25 mouse cellular contexts compared by ENCODE assay signal in genomic region chr3:127131048-127131447, GRCm38 (mm10).
DNase-seq lines count a peak whose midpoint lies in the region; ATAC-seq and TF ChIP-seq lines count a peak whose summit lies in the region.
"Had no signal": no experiment of that assay in that cellular context is flagged by ENCODE, and none has a peak within 500 bp of the region (broad histone marks: within the 10 kb centered on the region; RNA-seq: fewer than 3 reads in every experiment).

No protein-coding gene starts in this region.

- intact Hi-C loops in left cerebral cortex, postnatal 14 days (cut with DNase I), result no loop called here

- H3K4me3 ChIP-seq in intestine, embryonic 16.5 days (ENCODE audit: low read length), result no peak overlapping the region
- H3K4me3 ChIP-seq in intestine, postnatal 0 days (ENCODE audit: low read depth, low read length), result no peak overlapping the region
- no peak overlapping the region for H3K4me3 ChIP-seq in kidney, embryonic 15.5 days (replicated peaks)
- no peak overlapping the region for H3K4me3 ChIP-seq in kidney, embryonic 14.5 days (ENCODE audit: low read length)
- H3K4me3 ChIP-seq in limb, embryonic 13.5 days, result no peak overlapping the region
- no peak overlapping the region for H3K4me3 ChIP-seq in limb, embryonic 10.5 days
- H3K4me3 ChIP-seq in limb, embryonic 14.5 days (replicated peaks; ENCODE audit: low read length), result no peak overlapping the region
- H3K4me3 ChIP-seq: embryonic facial prominence, embryonic 15.5 days; forebrain, embryonic 12.5 days; forebrain, embryonic 15.5 days; gastrocnemius, adult 2 months; hindbrain, embryonic 12.5 days; hindbrain, embryonic 15.5 days had no signal

- H3K36me3 ChIP-seq in intestine, embryonic 16.5 days (ENCODE audit: control insufficient read depth, insufficient read depth, low read length), result no peaks in the 10 kb centered on the region
- no peaks in the 10 kb centered on the region for H3K36me3 ChIP-seq in intestine, postnatal 0 days (ENCODE audit: control insufficient read depth, insufficient read depth)
- no peaks in the 10 kb centered on the region for H3K36me3 ChIP-seq in kidney, embryonic 15.5 days
- H3K36me3 ChIP-seq in kidney, embryonic 14.5 days (ENCODE audit: control insufficient read depth, insufficient read depth, low read length), result no peaks in the 10 kb centered on the region
- H3K36me3 ChIP-seq in limb, embryonic 13.5 days, result no peaks in the 10 kb centered on the region
- H3K36me3 ChIP-seq in limb, embryonic 10.5 days, result no peaks in the 10 kb centered on the region
- H3K36me3 ChIP-seq in limb, embryonic 14.5 days (ENCODE audit: control insufficient read depth, insufficient read depth, low read length), result no peaks in the 10 kb centered on the region
- H3K36me3 ChIP-seq: embryonic facial prominence, embryonic 15.5 days; forebrain, embryonic 12.5 days; forebrain, embryonic 15.5 days; hindbrain, embryonic 12.5 days; hindbrain, embryonic 15.5 days had no signal

- TF ChIP-seq POLR2A in limb, embryonic 14.5 days (IDR thresholded peaks at IDR 0.05; ENCODE audit: borderline replicate concordance, extremely low read depth, insufficient read depth, insufficient read length), result no peak

- H3K27me3 ChIP-seq in intestine, embryonic 16.5 days (replicated peaks; ENCODE audit: control insufficient read depth, insufficient read depth, low read length), result no peaks in the 10 kb centered on the region
- no peaks in the 10 kb centered on the region for H3K27me3 ChIP-seq in intestine, postnatal 0 days (replicated peaks; ENCODE audit: control insufficient read depth, insufficient read depth, low read length)
- H3K27me3 ChIP-seq in kidney, embryonic 15.5 days, result no peaks in the 10 kb centered on the region
- H3K27me3 ChIP-seq in kidney, embryonic 14.5 days (ENCODE audit: control insufficient read depth, insufficient read depth, low read length), result no peaks in the 10 kb centered on the region
- H3K27me3 ChIP-seq in limb, embryonic 13.5 days, result no peaks in the 10 kb centered on the region
- H3K27me3 ChIP-seq in limb, embryonic 10.5 days (ENCODE audit: low read depth, poor library complexity, severe bottlenecking), result no peaks in the 10 kb centered on the region
- H3K27me3 ChIP-seq in limb, embryonic 14.5 days (ENCODE audit: control insufficient read depth, insufficient read depth, low read length), result no peaks in the 10 kb centered on the region
- H3K27me3 ChIP-seq: embryonic facial prominence, embryonic 15.5 days; forebrain, embryonic 12.5 days; forebrain, embryonic 15.5 days; hindbrain, embryonic 12.5 days; hindbrain, embryonic 15.5 days had no signal

- no peaks in the 10 kb centered on the region for H3K9me3 ChIP-seq in intestine, embryonic 16.5 days (ENCODE audit: control insufficient read depth, low read length)
- H3K9me3 ChIP-seq in intestine, postnatal 0 days (ENCODE audit: control insufficient read depth), result no peaks in the 10 kb centered on the region
- no peaks in the 10 kb centered on the region for H3K9me3 ChIP-seq in kidney, embryonic 15.5 days (replicated peaks)
- no peaks in the 10 kb centered on the region for H3K9me3 ChIP-seq in kidney, embryonic 14.5 days (ENCODE audit: control insufficient read depth, low read length)
- H3K9me3 ChIP-seq in limb, embryonic 13.5 days, result no peaks in the 10 kb centered on the region
- no peaks in the 10 kb centered on the region for H3K9me3 ChIP-seq in limb, embryonic 10.5 days (replicated peaks)
- no peaks in the 10 kb centered on the region for H3K9me3 ChIP-seq in limb, embryonic 14.5 days (ENCODE audit: control insufficient read depth, low read length)
- H3K9me3 ChIP-seq: embryonic facial prominence, embryonic 15.5 days; forebrain, embryonic 12.5 days; forebrain, embryonic 15.5 days; hindbrain, embryonic 12.5 days; hindbrain, embryonic 15.5 days had no signal

- TF ChIP-seq CTCF in intestine, postnatal 0 days (IDR thresholded peaks at IDR 0.05; ENCODE audit: low read depth), result no peak

- no peak overlapping the region for H3K27ac ChIP-seq in intestine, embryonic 16.5 days (ENCODE audit: low read length)
- H3K27ac ChIP-seq in intestine, postnatal 0 days (ENCODE audit: low read depth, low read length), result no peak overlapping the region
- H3K27ac ChIP-seq in kidney, embryonic 15.5 days, result no peak overlapping the region
- no peak overlapping the region for H3K27ac ChIP-seq in kidney, embryonic 14.5 days (ENCODE audit: low read depth, low read length)
- no peak overlapping the region for H3K27ac ChIP-seq in limb, embryonic 13.5 days
- no peak overlapping the region for H3K27ac ChIP-seq in limb, embryonic 10.5 days
- H3K27ac ChIP-seq in limb, embryonic 14.5 days (replicated peaks; ENCODE audit: low read depth, low read length), result no peak overlapping the region
- H3K27ac ChIP-seq: embryonic facial prominence, embryonic 15.5 days; forebrain, embryonic 12.5 days; forebrain, embryonic 15.5 days; gastrocnemius, adult 2 months; hindbrain, embryonic 12.5 days; hindbrain, embryonic 15.5 days had no signal

- no peak overlapping the region for H3K9ac ChIP-seq in intestine, embryonic 16.5 days (ENCODE audit: low read depth, low read length)
- no peak overlapping the region for H3K9ac ChIP-seq in intestine, postnatal 0 days (ENCODE audit: low read depth, low read length)
- no peak overlapping the region for H3K9ac ChIP-seq in kidney, embryonic 15.5 days
- no peak overlapping the region for H3K9ac ChIP-seq in kidney, embryonic 14.5 days (ENCODE audit: low read depth, low read length)
- H3K9ac ChIP-seq in limb, embryonic 13.5 days, result no peak overlapping the region
- no peak overlapping the region for H3K9ac ChIP-seq in limb, embryonic 14.5 days (ENCODE audit: low read depth, low read length, severe bottlenecking)
- H3K9ac ChIP-seq: embryonic facial prominence, embryonic 15.5 days; forebrain, embryonic 12.5 days; forebrain, embryonic 15.5 days; hindbrain, embryonic 12.5 days; hindbrain, embryonic 15.5 days had no signal

- 0 out of 2 replicates have a peak, but pooled peaks have one; percentile 32 for ATAC-seq in intestine, embryonic 16.5 days
- ATAC-seq in intestine, postnatal 0 days, result no peak
- peak; percentile 59; the same call in 1 of the 2 replicates for ATAC-seq in kidney, embryonic 15.5 days (replicated peaks; ENCODE audit: low FRiP score)
- no peak for ATAC-seq in kidney, embryonic 14.5 days (ENCODE audit: low FRiP score, low TSS enrichment)
- ATAC-seq in limb, embryonic 13.5 days (ENCODE audit: low FRiP score, low read depth), result 0 out of 2 replicates have a peak, but pooled peaks have one; percentile 42
- peak; percentile 57; the same call in 1 of the 2 replicates for ATAC-seq in limb, embryonic 14.5 days (ENCODE audit: low FRiP score, low read depth)
- ATAC-seq: CD4-positive, CD25-positive, alpha-beta regulatory T cell, adult 4 months; forebrain, embryonic 15.5 days had no signal

- no peak overlapping the region for H3K4me2 ChIP-seq in intestine, embryonic 16.5 days (ENCODE audit: low read depth, low read length)
- H3K4me2 ChIP-seq in intestine, postnatal 0 days (replicated peaks; ENCODE audit: low read depth), result no peak overlapping the region
- no peak overlapping the region for H3K4me2 ChIP-seq in kidney, embryonic 15.5 days
- no peak overlapping the region for H3K4me2 ChIP-seq in kidney, embryonic 14.5 days (replicated peaks; ENCODE audit: low read depth, low read length)
- H3K4me2 ChIP-seq in limb, embryonic 13.5 days (replicated peaks), result no peak overlapping the region
- no peak overlapping the region for H3K4me2 ChIP-seq in limb, embryonic 14.5 days (replicated peaks; ENCODE audit: low read depth, low read length, severe bottlenecking)
- H3K4me2 ChIP-seq: embryonic facial prominence, embryonic 15.5 days; forebrain, embryonic 12.5 days; forebrain, embryonic 15.5 days; heart, embryonic 11.5 days; hindbrain, embryonic 12.5 days; hindbrain, embryonic 15.5 days had no signal

- WGBS in intestine, embryonic 16.5 days, result 59% methylated on average over 3 of the region's 3 CpGs
- WGBS in intestine, postnatal 0 days, result 51% methylated on average over 3 of the region's 3 CpGs
- 46% methylated on average over 3 of the region's 3 CpGs for WGBS in kidney, embryonic 15.5 days
- WGBS in kidney, embryonic 14.5 days, result 60% methylated on average over 3 of the region's 3 CpGs
- whole genome bisulfite sequencing in limb, embryonic 13.5 days, result 24% methylated on average over 3 of the region's 3 CpGs
- WGBS in limb, embryonic 10.5 days, result 72% methylated on average over 3 of the region's 3 CpGs
- 22% methylated on average over 3 of the region's 3 CpGs for WGBS in limb, embryonic 14.5 days

- no peaks in the 10 kb centered on the region; the same call in 1 of the 2 replicates for H3K4me1 ChIP-seq in intestine, embryonic 16.5 days (ENCODE audit: control insufficient read depth, insufficient read depth, low read length)
- H3K4me1 ChIP-seq in intestine, postnatal 0 days (replicated peaks; ENCODE audit: control insufficient read depth, insufficient read depth, low read length), result no peaks in the 10 kb centered on the region
- H3K4me1 ChIP-seq in kidney, embryonic 15.5 days, result peaks cover 6% of the 10 kb centered on the region; the same call in 1 of the 2 replicates
- peaks cover 5% of the 10 kb centered on the region; the same call in 1 of the 2 replicates for H3K4me1 ChIP-seq in kidney, embryonic 14.5 days (ENCODE audit: control insufficient read depth, insufficient read depth, low read length)
- peaks cover 21% of the 10 kb centered on the region for H3K4me1 ChIP-seq in limb, embryonic 13.5 days
- peaks cover 28% of the 10 kb centered on the region for H3K4me1 ChIP-seq in limb, embryonic 10.5 days
- H3K4me1 ChIP-seq in limb, embryonic 14.5 days (ENCODE audit: control insufficient read depth, insufficient read depth, low read length), result 0 out of 2 replicates have a peak, but pooled peaks cover 8% of the 10 kb centered on the region
- H3K4me1 ChIP-seq: embryonic facial prominence, embryonic 15.5 days had no signal

- no peak for DNase-seq in limb, embryonic 10.5 days (ENCODE audit: low spot score)
- DNase-seq in limb, embryonic 14.5 days (ENCODE audit: low spot score), result no peak
- DNase-seq in left cerebral cortex, postnatal 14 days (ENCODE audit: low spot score in 2 of 2), result no peak
- DNase-seq: adrenal gland, adult 2 months; adrenal gland, postnatal 14 days; cerebellum, adult 11 months; cerebellum, adult 2 months; cerebellum, postnatal 10 days; cerebellum, postnatal 36 days; embryo, embryonic 11 days; gastrocnemius, adult 2 months; gastrocnemius, postnatal 14 days; heart, adult 11 months had no signal

Comparison
In these comparisons a context has a peak if more than half of its experiments do, and no peak if none do; other contexts are left out.
1. ATAC-seq: peak in intestine, embryonic 16.5 days (single experiment), kidney, embryonic 15.5 days (single experiment), limb, embryonic 13.5 days (single experiment) and limb, embryonic 14.5 days (single experiment); none in intestine, postnatal 0 days (single experiment) and kidney, embryonic 14.5 days (single experiment).